Mouse (Mus musculus) spleen, adult 2 months (tissue): ENCODE measurements around the gene Ppfibp1.

ENCODE experiments used
- CTCF ChIP-seq: fragments of 200-500 bp; IDR thresholded peaks from 2 replicates; pipeline ENCODE4 v1.5.1; 2011; ENCODE audit warnings: mild to moderate bottlenecking, inconsistent platforms; ENCODE audit not compliant: insufficient read depth, insufficient read length, insufficient replicate concordance; ENCODE audit errors: extremely low read depth
- POLR2A ChIP-seq: fragments of 200-500 bp; IDR thresholded peaks from 2 replicates; pipeline ENCODE4 v1.6.1; 2011; ENCODE audit warnings: low read depth, low read length, inconsistent platforms

- TF ChIP-seq CTCF (no peak), POLR2A (no peak)
These were observed 130.1 kb downstream of the Ppfibp1 start for GRCm38 (mm10) chr6:147018364-147018763.
